ENCODE assay signal across 8 mouse cellular contexts in the genomic region with DNA sequence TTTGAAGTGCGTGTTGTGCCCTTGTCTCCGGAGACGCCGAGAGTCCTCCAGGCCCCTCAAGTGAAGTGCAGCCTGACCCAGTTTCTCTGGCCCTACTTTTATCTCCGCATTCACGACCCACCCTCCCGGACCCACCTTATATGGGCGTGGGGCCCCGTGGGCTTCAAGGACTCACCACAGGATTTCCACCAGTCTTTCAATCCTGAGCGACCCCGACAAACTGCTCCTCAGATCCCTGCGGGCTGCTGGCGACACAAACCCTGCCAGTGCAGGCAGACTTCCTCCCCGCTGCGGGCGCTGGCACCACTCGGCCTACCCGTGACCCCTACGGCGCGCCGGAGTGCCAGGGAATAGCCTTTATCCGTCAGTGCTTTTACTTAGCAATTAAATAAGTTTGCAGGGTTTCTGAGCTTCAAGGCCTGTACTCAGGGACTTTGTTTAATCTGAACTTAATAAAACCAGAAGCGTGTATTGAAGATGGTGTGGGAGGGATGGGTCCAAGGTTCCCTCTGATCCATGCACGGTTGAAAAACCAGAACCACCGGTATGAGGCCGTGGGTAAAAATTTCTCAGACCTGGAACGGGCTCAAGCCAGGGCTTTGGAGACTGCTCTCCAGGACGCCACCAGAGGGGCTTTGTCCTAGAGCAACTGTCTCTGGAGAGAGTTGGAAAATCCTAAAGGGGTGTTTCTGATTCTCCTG. TPM values are rescaled to one million over a fixed set of nuclear protein-coding genes. Genes with fewer than 3 reads are reported as not detected.
A peak's percentile ranks its signal among the peaks of the same experiment; 100 is the strongest.
DNase-seq lines count a peak whose midpoint lies in the region; ATAC-seq and TF ChIP-seq lines count a peak whose summit lies in the region.

A gene (minus strand): TSS at position 568 of the 701 bp plus-strand sequence.

- intact Hi-C loops in left cerebral cortex, adult 2 months (cut with DNase I) = loop anchor here (1.0 to 10.0 kb wide), 2 partner anchors 16 to 617 kb away; a partner anchor contains a TSS
- intact Hi-C loops in left cerebral cortex, postnatal 10 days (cut with DNase I) = no loop called here

- peak; percentile 22 for ATAC-seq in hindbrain, embryonic 13.5 days (ENCODE audit: low FRiP score)
- no peak for ATAC-seq in megakaryocyte progenitor cell, adult 5-6 weeks (replicated peaks; ENCODE audit: poor library complexity)

- TF ChIP-seq CTCF in left cerebral cortex, adult 2 months (IDR thresholded peaks at IDR 0.05) = no peak
- no peak for TF ChIP-seq CTCF in bone marrow macrophage, adult 2 months (IDR thresholded peaks at IDR 0.05; ENCODE audit: low read depth, low read length)

- peak within 1 kb of the TSS; percentile 97 for H3K27ac ChIP-seq in left cerebral cortex, adult 2 months
- H3K27ac ChIP-seq in bone marrow macrophage, adult 2 months (ENCODE audit: insufficient read depth, low read depth, low read length) = peak within 1 kb of the TSS; percentile 96
- peak within 1 kb of the TSS; percentile 93 for H3K27ac ChIP-seq in hindbrain, embryonic 13.5 days

- peak within 1 kb of the TSS; percentile 68 for H3K4me3 ChIP-seq in left cerebral cortex, adult 2 months
- peak within 1 kb of the TSS; percentile 69 for H3K4me3 ChIP-seq in bone marrow macrophage, adult 2 months (ENCODE audit: insufficient read depth, low read length)
- peak within 1 kb of the TSS; percentile 73 for H3K4me3 ChIP-seq in hindbrain, embryonic 13.5 days

- DNase-seq in left cerebral cortex, adult 2 months (ENCODE audit: extremely low spot score in 1 of 2, low spot score in 2 of 2) = peak; percentile 53
- no peak for DNase-seq in left cerebral cortex, adult 9 months (ENCODE audit: low spot score in 2 of 2)
- peak; percentile 50 for DNase-seq in gastrocnemius, adult 18-20 months (ENCODE audit: low spot score)
- DNase-seq in left cerebral cortex, postnatal 10 days (ENCODE audit: extremely low spot score in 1 of 2, low spot score in 2 of 2) = peak in 1 of 2 experiments; percentile 73
- peak; percentile 69 to 74 for DNase-seq in thymus, postnatal 36 days

- H3K4me2 ChIP-seq in hindbrain, embryonic 13.5 days = peak within 1 kb of the TSS; percentile 91

- WGBS in hindbrain, embryonic 13.5 days = 8% methylated on average over 29 of the region's 29 CpGs

- peaks cover 22% of the 10 kb centered on the region for H3K4me1 ChIP-seq in bone marrow macrophage, adult 2 months (ENCODE audit: control insufficient read depth, insufficient read depth, low read length)
- peaks cover 61% of the 10 kb centered on the region for H3K4me1 ChIP-seq in hindbrain, embryonic 13.5 days (replicated peaks)

- H3K27me3 ChIP-seq in hindbrain, embryonic 13.5 days = peaks cover 36% of the 10 kb centered on the region

- H3K36me3 ChIP-seq in hindbrain, embryonic 13.5 days = peaks cover 10% of the 10 kb centered on the region

- H3K9me3 ChIP-seq in hindbrain, embryonic 13.5 days = no peaks in the 10 kb centered on the region

- no peak for TF ChIP-seq POLR2A in bone marrow macrophage, adult 2 months (IDR thresholded peaks at IDR 0.05; ENCODE audit: borderline replicate concordance, low read depth, low read length)

- H3K9ac ChIP-seq in hindbrain, embryonic 13.5 days = peak within 1 kb of the TSS; percentile 83

RNA-seq across cellular contexts. Expression of the gene that starts here (rescaled TPM):
- total RNA-seq in left cerebral cortex, adult 2 months (2021) = 10 to 100 TPM; 47.3 to 48.6 TPM
- polyA plus RNA-seq in bone marrow macrophage, adult 2 months (2012; ENCODE audit: insufficient read depth, insufficient read length, missing spikeins) = 101 and 118 TPM in 2 replicates
- 10 to 100 TPM; 36.0 to 38.3 TPM for total RNA-seq in gastrocnemius, adult 18-20 months (2021)
- 21.7 and 22.7 TPM in 2 replicates for polyA plus RNA-seq in hindbrain, embryonic 13.5 days (2015; fragmentation: Nextera tagmentation; extraction: Ambion mirVana)
- 10 to 100 TPM; 31.4 to 36.7 TPM for total RNA-seq in left cerebral cortex, postnatal 10 days (2021)
- 26.5 and 33.5 TPM in 2 replicates for total RNA-seq in megakaryocyte progenitor cell, adult 5-6 weeks (2015)
- total RNA-seq in megakaryocyte progenitor cell, adult 5-6 weeks (2017) = 15.3 and 19.7 TPM in 2 replicates

Comparison
In these comparisons a context has a peak if more than half of its experiments do, and no peak if none do; other contexts are left out.
1. DNase-seq: peak in left cerebral cortex, adult 2 months (2 of 2), gastrocnemius, adult 18-20 months (single experiment) and thymus, postnatal 36 days (2 of 2); none in left cerebral cortex, adult 9 months (0 of 2).
2. Peak in every context shown above with its lines, with median percentiles within 50 percentile points of each other: H3K27ac ChIP-seq and H3K4me3 ChIP-seq.